ENCODE assay signal across 7 mouse cellular contexts in genomic region chr14:19823321-19824142, GRCm38 (mm10). TPM values are rescaled to one million over a fixed set of nuclear protein-coding genes. Genes with fewer than 3 reads are reported as not detected.
DNase-seq lines count a peak whose midpoint lies in the region; ATAC-seq lines count a peak whose summit lies in the region.

Rtraf (minus strand) TSS chr14:19823824.

- peak within 1 kb of the TSS; percentile 87 for H3K9ac ChIP-seq in intestine, embryonic 16.5 days (ENCODE audit: low read depth, low read length)
- H3K9ac ChIP-seq in midbrain, embryonic 11.5 days (ENCODE audit: low read length) = peak within 1 kb of the TSS; percentile 96

- intact Hi-C loops in left cerebral cortex, postnatal 36 days (cut with DNase I) = no loop called here

- peaks cover 8% of the 10 kb centered on the region for H3K36me3 ChIP-seq in intestine, embryonic 16.5 days (ENCODE audit: control insufficient read depth, insufficient read depth, low read length)
- H3K36me3 ChIP-seq in midbrain, embryonic 11.5 days (ENCODE audit: control insufficient read depth, insufficient read depth, low read length) = peaks cover 5% of the 10 kb centered on the region; the same call in 1 of the 2 replicates

- H3K4me3 ChIP-seq in intestine, embryonic 16.5 days (ENCODE audit: low read length) = peak within 1 kb of the TSS; percentile 89
- peak within 1 kb of the TSS; percentile 90 for H3K4me3 ChIP-seq in midbrain, embryonic 11.5 days (ENCODE audit: low read depth, low read length)

- peaks cover 3% of the 10 kb centered on the region; the same call in 1 of the 2 replicates for H3K9me3 ChIP-seq in intestine, embryonic 16.5 days (ENCODE audit: control insufficient read depth, low read length)
- H3K9me3 ChIP-seq in midbrain, embryonic 11.5 days (ENCODE audit: control insufficient read depth, low read length) = no peaks in the 10 kb centered on the region

- peaks cover 8% of the 10 kb centered on the region for H3K4me1 ChIP-seq in intestine, embryonic 16.5 days (ENCODE audit: control insufficient read depth, insufficient read depth, low read length)
- peaks cover 8% of the 10 kb centered on the region for H3K4me1 ChIP-seq in midbrain, embryonic 11.5 days (ENCODE audit: control insufficient read depth, insufficient read depth, low read length)

- H3K4me2 ChIP-seq in intestine, embryonic 16.5 days (ENCODE audit: low read depth, low read length) = peak within 1 kb of the TSS; percentile 82
- H3K4me2 ChIP-seq in midbrain, embryonic 11.5 days = peak within 1 kb of the TSS; percentile 78

- peak; percentile 89 for DNase-seq in adrenal gland, adult 8-10 months
- peak; percentile 86 for DNase-seq in embryo, embryonic 9.5 days (ENCODE audit: extremely low spot score)
- peak; percentile 91 to 94 for DNase-seq in gastrocnemius, postnatal 4 days (ENCODE audit: low spot score in 2 of 2)
- DNase-seq in left cerebral cortex, postnatal 36 days (ENCODE audit: low spot score in 2 of 2) = peak; percentile 89 to 93
- DNase-seq in midbrain, embryonic 11.5 days (ENCODE audit: low spot score, missing footprints) = peak; percentile 99
- DNase-seq in skeletal muscle tissue, adult 2 months (ENCODE audit: low read depth, low spot score) = peak; percentile 96

- peak; percentile 99 for ATAC-seq in intestine, embryonic 16.5 days
- peak; percentile 99 for ATAC-seq in midbrain, embryonic 11.5 days (ENCODE audit: low FRiP score)

- WGBS in intestine, embryonic 16.5 days = under 1% methylated on average over 80 of the region's 80 CpGs
- under 1% methylated on average over 80 of the region's 80 CpGs for WGBS in midbrain, embryonic 11.5 days

- H3K27ac ChIP-seq in intestine, embryonic 16.5 days (ENCODE audit: low read length) = peak within 1 kb of the TSS; percentile 70
- peak within 1 kb of the TSS; percentile 16 for H3K27ac ChIP-seq in midbrain, embryonic 11.5 days (ENCODE audit: low read depth, low read length)

- no peaks in the 10 kb centered on the region for H3K27me3 ChIP-seq in intestine, embryonic 16.5 days (replicated peaks; ENCODE audit: control insufficient read depth, insufficient read depth, low read length)
- H3K27me3 ChIP-seq in midbrain, embryonic 11.5 days (ENCODE audit: control insufficient read depth, insufficient read depth, low read length) = no peaks in the 10 kb centered on the region

RNA-seq across cellular contexts. Expression of gene Rtraf, which starts in this region (rescaled TPM):
- total RNA-seq in adrenal gland, adult 8-10 months (2022) = 10 to 100 TPM; 73.4 to 76.8 (median 75.6) TPM
- 10 to 100 TPM; 85.1 to 86.9 TPM for total RNA-seq in gastrocnemius, postnatal 4 days (2021)
- polyA plus RNA-seq in intestine, embryonic 16.5 days (2015; fragmentation: Nextera tagmentation; extraction: Ambion mirVana) = 177 and 188 TPM in 2 replicates
- 10 to 100 TPM; 41.5 to 44.0 TPM for total RNA-seq in left cerebral cortex, postnatal 36 days (2021)
- 277 and 280 TPM in 2 replicates for polyA plus RNA-seq in midbrain, embryonic 11.5 days (2014; fragmentation: Nextera tagmentation; extraction: Ambion mirVana)

Comparison
In these comparisons a context has a peak if more than half of its experiments do, and no peak if none do; other contexts are left out.
1. Peak in every context shown above with its lines: DNase-seq, ATAC-seq, H3K4me3 ChIP-seq and H3K27ac ChIP-seq.